ENCODE assay signal across 7 mouse cellular contexts in the genomic region with DNA sequence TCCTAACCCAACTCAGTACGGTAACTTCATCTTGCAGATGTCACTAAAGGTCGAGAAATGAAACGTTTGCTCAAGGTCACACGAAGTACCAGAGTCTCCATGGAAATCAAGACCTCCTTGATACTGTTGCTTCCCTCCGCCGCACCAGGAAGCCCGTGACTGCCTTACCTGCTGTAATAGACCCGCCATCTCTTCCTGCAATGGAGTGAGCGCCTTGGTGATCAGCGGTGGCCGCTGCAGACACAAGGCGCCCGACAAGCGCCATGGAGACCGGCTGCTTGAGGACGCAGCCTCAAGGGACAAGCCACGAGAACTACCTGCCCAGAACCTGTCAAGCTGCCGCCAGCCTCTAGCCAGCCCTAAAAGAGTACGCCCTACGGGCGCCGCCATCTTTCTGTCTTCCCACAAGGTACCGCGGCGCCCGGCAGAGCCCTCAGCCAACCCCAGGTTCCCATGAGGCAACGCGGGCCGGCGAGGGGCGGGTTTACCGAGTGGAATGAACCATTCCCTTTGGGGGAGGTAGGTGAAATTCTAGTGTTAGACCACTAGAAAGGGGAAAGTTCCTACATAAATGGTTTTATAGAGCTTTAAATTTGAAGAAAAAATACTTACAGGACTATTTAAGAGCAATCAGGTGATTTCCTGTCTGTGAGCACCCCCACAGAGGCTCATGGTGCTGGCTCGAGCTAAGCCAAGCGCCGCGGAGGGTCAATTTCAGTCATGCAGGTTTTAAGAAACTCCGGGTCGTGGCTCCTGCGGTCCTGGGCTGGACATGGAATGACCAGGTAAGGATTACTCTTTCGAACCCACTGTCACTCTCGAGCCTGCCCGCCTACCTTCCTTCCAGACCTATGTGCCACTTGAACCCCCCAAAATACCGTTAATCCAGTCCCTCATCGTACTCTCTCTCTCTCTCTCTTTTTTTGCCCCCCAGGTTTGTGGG. TPM values are rescaled to one million over a fixed set of nuclear protein-coding genes. Genes with fewer than 3 reads are reported as not detected.
DNase-seq lines count a peak whose midpoint lies in the region; ATAC-seq and TF ChIP-seq lines count a peak whose summit lies in the region.

A gene (plus strand): TSS at position 481 of the 943 bp plus-strand sequence.
A gene (minus strand): TSS at position 893 of the 943 bp plus-strand sequence.

- peak; percentile 97 for ATAC-seq in embryonic facial prominence, embryonic 12.5 days (ENCODE audit: insufficient number of reproducible peaks, insufficient read depth, low FRiP score, low TSS enrichment)
- peak; percentile 98 for ATAC-seq in limb, embryonic 12.5 days (ENCODE audit: insufficient number of reproducible peaks, insufficient read depth, low FRiP score, low TSS enrichment, low read depth)
- ATAC-seq in midbrain, embryonic 15.5 days (replicated peaks), result peak; percentile 98

- DNase-seq in adrenal gland, postnatal 25 days, result peak; percentile 89
- DNase-seq in heart, adult 18-20 months, result peak; percentile 89 to 91
- DNase-seq in kidney, adult 2 months, result peak; percentile 91
- peak; percentile 66 to 82 for DNase-seq in spleen, adult 2 months (ENCODE audit: low read depth in 1 of 2, low spot score in 2 of 2)

- peak; percentile 9 for TF ChIP-seq POLR2A in kidney, adult 2 months (IDR thresholded peaks at IDR 0.05; ENCODE audit: low read depth, low read length)
- peak; percentile 19; the same call in 1 of the 2 replicates for TF ChIP-seq POLR2A in spleen, adult 2 months (IDR thresholded peaks at IDR 0.05; ENCODE audit: low read depth, low read length)

- peaks cover 28% of the 10 kb centered on the region for H3K36me3 ChIP-seq in embryonic facial prominence, embryonic 12.5 days
- no peaks in the 10 kb centered on the region for H3K36me3 ChIP-seq in kidney, adult 2 months (ENCODE audit: control insufficient read depth, insufficient read depth, low read length)
- H3K36me3 ChIP-seq in limb, embryonic 12.5 days, result peaks cover 44% of the 10 kb centered on the region
- peaks cover 15% of the 10 kb centered on the region for H3K36me3 ChIP-seq in midbrain, embryonic 15.5 days (replicated peaks)
- peaks cover 10% of the 10 kb centered on the region for H3K36me3 ChIP-seq in spleen, adult 2 months (ENCODE audit: control insufficient read depth, insufficient read depth, low read length)

- H3K27ac ChIP-seq in embryonic facial prominence, embryonic 12.5 days, result peak within 1 kb of the TSS; percentile 7; the same call in 1 of the 2 replicates
- H3K27ac ChIP-seq in kidney, adult 2 months (ENCODE audit: insufficient read depth, low read depth, low read length), result peak within 1 kb of the TSS; percentile 61
- H3K27ac ChIP-seq in limb, embryonic 12.5 days, result peak within 1 kb of the TSS; percentile 53; the same call in 1 of the 2 replicates
- H3K27ac ChIP-seq in midbrain, embryonic 15.5 days, result peak within 1 kb of the TSS; percentile 78
- H3K27ac ChIP-seq in spleen, adult 2 months (ENCODE audit: insufficient read depth, low read length), result peak within 1 kb of the TSS; percentile 44

- H3K4me1 ChIP-seq in embryonic facial prominence, embryonic 12.5 days, result peaks cover 11% of the 10 kb centered on the region
- no peaks in the 10 kb centered on the region for H3K4me1 ChIP-seq in kidney, adult 2 months (ENCODE audit: control insufficient read depth, insufficient read depth, low read length)
- H3K4me1 ChIP-seq in limb, embryonic 12.5 days (replicated peaks), result peaks cover 16% of the 10 kb centered on the region; the same call in 1 of the 2 replicates
- H3K4me1 ChIP-seq in midbrain, embryonic 15.5 days, result peaks cover 27% of the 10 kb centered on the region
- 0 out of 2 replicates have a peak, but pooled peaks cover 3% of the 10 kb centered on the region for H3K4me1 ChIP-seq in spleen, adult 2 months (ENCODE audit: control insufficient read depth, insufficient read depth, insufficient read length)

- no peaks in the 10 kb centered on the region for H3K9me3 ChIP-seq in embryonic facial prominence, embryonic 12.5 days
- no peaks in the 10 kb centered on the region for H3K9me3 ChIP-seq in limb, embryonic 12.5 days
- H3K9me3 ChIP-seq in midbrain, embryonic 15.5 days, result no peaks in the 10 kb centered on the region

- peak within 1 kb of the TSS; percentile 83 for H3K9ac ChIP-seq in embryonic facial prominence, embryonic 12.5 days
- H3K9ac ChIP-seq in limb, embryonic 12.5 days (replicated peaks), result peak within 1 kb of the TSS; percentile 85
- peak within 1 kb of the TSS; percentile 89 for H3K9ac ChIP-seq in midbrain, embryonic 15.5 days

- no peak for TF ChIP-seq CTCF in kidney, adult 2 months (conservative IDR thresholded peaks at IDR 0.05; ENCODE audit: insufficient read depth, insufficient read length, low read depth, low read length)
- TF ChIP-seq CTCF in spleen, adult 2 months (IDR thresholded peaks at IDR 0.05; ENCODE audit: extremely low read depth, insufficient read depth, insufficient read length, insufficient replicate concordance), result no peak

- H3K4me2 ChIP-seq in embryonic facial prominence, embryonic 12.5 days (replicated peaks), result peak within 1 kb of the TSS; percentile 73
- peak within 1 kb of the TSS; percentile 67 for H3K4me2 ChIP-seq in limb, embryonic 12.5 days
- peak within 1 kb of the TSS; percentile 83 for H3K4me2 ChIP-seq in midbrain, embryonic 15.5 days

- H3K4me3 ChIP-seq in embryonic facial prominence, embryonic 12.5 days, result peak within 1 kb of the TSS; percentile 97
- H3K4me3 ChIP-seq in kidney, adult 2 months (ENCODE audit: insufficient read depth, low read depth, low read length), result peak within 1 kb of the TSS; percentile 79
- H3K4me3 ChIP-seq in limb, embryonic 12.5 days (replicated peaks), result peak within 1 kb of the TSS; percentile 89
- H3K4me3 ChIP-seq in midbrain, embryonic 15.5 days, result peak within 1 kb of the TSS; percentile 96
- H3K4me3 ChIP-seq in spleen, adult 2 months (ENCODE audit: extremely low read depth, insufficient read depth, insufficient read length), result peak within 1 kb of the TSS; percentile 97

- under 1% methylated on average over 44 of the region's 44 CpGs for WGBS in embryonic facial prominence, embryonic 12.5 days
- under 1% methylated on average over 44 of the region's 44 CpGs for WGBS in kidney, adult 2 months
- WGBS in limb, embryonic 12.5 days, result under 1% methylated on average over 44 of the region's 44 CpGs
- WGBS in midbrain, embryonic 15.5 days, result under 1% methylated on average over 44 of the region's 44 CpGs
- under 1% methylated on average over 44 of the region's 44 CpGs for WGBS in spleen, adult 2 months

- no peaks in the 10 kb centered on the region for H3K27me3 ChIP-seq in embryonic facial prominence, embryonic 12.5 days
- H3K27me3 ChIP-seq in kidney, adult 2 months (replicated peaks; ENCODE audit: control insufficient read depth, insufficient read depth, low read length), result no peaks in the 10 kb centered on the region
- H3K27me3 ChIP-seq in limb, embryonic 12.5 days, result no peaks in the 10 kb centered on the region
- no peaks in the 10 kb centered on the region for H3K27me3 ChIP-seq in midbrain, embryonic 15.5 days (replicated peaks)
- no peaks in the 10 kb centered on the region for H3K27me3 ChIP-seq in spleen, adult 2 months (ENCODE audit: control insufficient read depth, insufficient read depth, low read length)

RNA-seq across cellular contexts. Expression of the first gene that starts in this region (rescaled TPM):
- 109 and 114 TPM in 2 replicates for total RNA-seq in adrenal gland, postnatal 25 days (2021)
- 77.7 and 81.6 TPM in 2 replicates for polyA plus RNA-seq in embryonic facial prominence, embryonic 12.5 days (2016; fragmentation: Nextera tagmentation; extraction: Ambion mirVana)
- 10 to 100 TPM; 39.5 to 40.1 TPM for total RNA-seq in heart, adult 18-20 months (2021)
- polyA plus RNA-seq in kidney, adult 2 months (2012; rRNA removed), result 60.6 and 69.4 TPM in 2 replicates
- 77.5 and 84.1 TPM in 2 replicates for polyA plus RNA-seq in limb, embryonic 12.5 days (2016; fragmentation: Nextera tagmentation; extraction: Ambion mirVana)
- polyA plus RNA-seq in midbrain, embryonic 15.5 days (2015; fragmentation: Nextera tagmentation; extraction: Ambion mirVana), result 64.6 and 70.1 TPM in 2 replicates
- 20.4 and 27.8 TPM in 2 replicates for polyA plus RNA-seq in spleen, adult 2 months (2012; rRNA removed)

RNA-seq across cellular contexts. Expression of the second gene that starts in this region (rescaled TPM):
- total RNA-seq in adrenal gland, postnatal 25 days (2021), result 29.7 and 40.8 TPM in 2 replicates
- 62.8 and 64.9 TPM in 2 replicates for polyA plus RNA-seq in embryonic facial prominence, embryonic 12.5 days (2016; fragmentation: Nextera tagmentation; extraction: Ambion mirVana)
- 10 to 100 TPM; 52.6 to 59.5 TPM for total RNA-seq in heart, adult 18-20 months (2021)
- 33.7 and 36.5 TPM in 2 replicates for polyA plus RNA-seq in kidney, adult 2 months (2012; rRNA removed)
- 66.4 and 69.6 TPM in 2 replicates for polyA plus RNA-seq in limb, embryonic 12.5 days (2016; fragmentation: Nextera tagmentation; extraction: Ambion mirVana)
- 49.8 and 56.3 TPM in 2 replicates for polyA plus RNA-seq in midbrain, embryonic 15.5 days (2015; fragmentation: Nextera tagmentation; extraction: Ambion mirVana)
- polyA plus RNA-seq in spleen, adult 2 months (2012; rRNA removed), result 9.4 and 15.2 TPM in 2 replicates

Comparison
In these comparisons a context has a peak if more than half of its experiments do, and no peak if none do; other contexts are left out.
1. Peak in every context shown above with its lines: DNase-seq, ATAC-seq, H3K4me3 ChIP-seq and H3K27ac ChIP-seq.
2. H3K27ac ChIP-seq: peak in every context shown above with its lines; median percentile 78 in midbrain, embryonic 15.5 days; 61 in kidney, adult 2 months; 53 in limb, embryonic 12.5 days; 44 in spleen, adult 2 months; 7 in embryonic facial prominence, embryonic 12.5 days.